Mouse (Mus musculus) lung, embryonic 14.5 days (tissue): ENCODE data around the gene Padi3. TPM values are rescaled to one million over a fixed set of nuclear protein-coding genes. Genes with fewer than 3 reads are reported as not detected.

Experiments
- ATAC-seq: fragments of 200-750 bp; cut with Nextera tagmentation; 2 replicates; pipeline ENCODE4 v1.8.0; 2017; ENCODE audit warnings: mild to moderate bottlenecking, moderate TSS enrichment, moderate library complexity; ENCODE audit not compliant: insufficient read depth
- DNase-seq: peaks from one replicate; pipeline ENCODE4 v3.0.0-alpha.2; 2015
- H3K27ac ChIP-seq: fragments of 300-500 bp; sonication (generic); 2 replicates; pipeline ENCODE4 v1.5.1; 2014; ENCODE audit warnings: low read depth, mild to moderate bottlenecking, moderate library complexity
- H3K27me3 ChIP-seq: fragments of 300-500 bp; sonication (generic); 2 replicates; pipeline ENCODE4 v1.6.1; 2014; ENCODE audit warnings: low read length, control low read depth; ENCODE audit not compliant: insufficient read depth
- H3K36me3 ChIP-seq: fragments of 300-500 bp; sonication (generic); 2 replicates; pipeline ENCODE4 v1.6.1; 2014; ENCODE audit warnings: control low read depth; ENCODE audit not compliant: insufficient read depth
- H3K4me1 ChIP-seq: fragments of 300-500 bp; sonication (generic); 2 replicates; pipeline ENCODE4 v1.6.1; 2014; ENCODE audit warnings: antibody characterized with exemption, control low read depth; ENCODE audit not compliant: insufficient read depth
- H3K4me2 ChIP-seq: fragments of 300-500 bp; sonication (generic); 2 replicates; pipeline ENCODE4 v1.6.1; 2014; ENCODE audit warnings: mild to moderate bottlenecking
- H3K4me3 ChIP-seq: fragments of 300-500 bp; sonication (generic); 2 replicates; pipeline ENCODE4 v1.5.1; 2014; ENCODE audit warnings: low read depth, low read length
- H3K9ac ChIP-seq: fragments of 300-500 bp; sonication (generic); 2 replicates; pipeline ENCODE4 v1.6.1; 2014
- H3K9me3 ChIP-seq: fragments of 300-500 bp; sonication (generic); 2 replicates; pipeline ENCODE4 v1.6.1; 2016; ENCODE audit warnings: low read depth, low read length, control low read depth
- CTCF ChIP-seq: IDR thresholded peaks from 2 replicates; pipeline ENCODE4 v1.5.1; 2016; ENCODE audit warnings: antibody characterized with exemption, low read depth
- WGBS: fragments of 180-500 bp; shearing (Covaris S2); extraction: QIAGEN DNeasy Blood & Tissue Kit; methylation state at CpG from one replicate; pipeline ENCODE4 v1.1.7; 2014; 5-methylcytosine and 5-hydroxymethylcytosine counted together
- polyA plus RNA-seq: library from polyadenylated mRNA; unstranded; fragments of >200 nt; fragmentation: Nextera tagmentation; extraction: Ambion mirVana; gene quantifications from 2 replicates; pipeline ENCODE4 v1.2.1, GENCODE M21; 2014

Padi3 gene
- polyA plus RNA-seq, 1 experiment from 2014 or later, result 0.14 TPM

DNA sequence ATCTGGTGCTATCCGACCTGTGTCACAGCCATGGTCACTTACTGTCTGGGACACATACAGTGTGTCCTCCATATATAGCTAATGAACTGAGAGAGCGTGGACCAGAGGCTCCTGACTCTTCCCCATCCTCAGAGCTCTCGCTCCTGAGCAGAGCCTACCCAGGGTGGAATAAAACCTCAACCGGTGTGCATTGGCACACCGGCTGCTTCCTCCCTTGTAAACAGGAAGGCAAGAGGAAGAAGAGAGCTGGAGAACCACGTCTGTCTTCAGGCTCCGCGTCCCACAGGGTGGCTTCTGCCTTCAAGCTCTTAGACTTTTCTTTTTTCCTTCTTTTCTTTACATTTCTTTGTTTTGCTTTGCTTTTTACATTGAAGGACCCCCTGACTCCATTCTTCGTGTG, 27.6 kb downstream of the Padi3 start:
- Histone ChIP-seq H3K4me3 (no peak overlapping the region), H3K4me1 (no peaks in the 10 kb centered on the region), H3K27me3 (no peaks in the 10 kb centered on the region), H3K9ac (no peak overlapping the region), H3K9me3 (no peaks in the 10 kb centered on the region), H3K36me3 (no peaks in the 10 kb centered on the region), H3K4me2 (no peak overlapping the region), H3K27ac (no peak overlapping the region)
- no peak for TF ChIP-seq CTCF
- DNase-seq (no peak), ATAC-seq (no peak)
- 84% methylated on average over 9 of the region's 9 CpGs for WGBS

DNA sequence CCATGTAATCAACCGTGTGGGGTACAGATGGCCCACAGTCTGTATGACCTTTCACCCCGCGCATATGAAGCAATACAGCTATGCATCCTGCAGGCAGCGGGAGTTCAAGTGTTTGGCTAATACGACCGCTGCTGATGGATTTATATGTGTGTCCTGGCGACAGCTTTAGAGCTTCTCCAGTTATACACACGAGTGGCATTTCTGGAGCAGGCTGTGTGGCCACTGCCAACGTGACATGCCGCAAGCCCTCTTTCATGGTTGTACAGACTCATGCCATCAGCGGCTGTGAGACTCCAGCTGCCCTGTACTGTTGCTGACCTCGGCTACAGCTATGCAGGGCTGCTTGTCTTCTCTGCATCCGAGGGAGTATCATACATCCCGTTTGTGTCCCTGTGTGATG, 29.9 kb downstream of the Padi3 start:
- Histone ChIP-seq H3K4me3 (no peak overlapping the region), H3K4me1 (no peaks in the 10 kb centered on the region), H3K36me3 (no peaks in the 10 kb centered on the region), H3K4me2 (no peak overlapping the region), H3K27me3 (no peaks in the 10 kb centered on the region), H3K9ac (no peak overlapping the region), H3K9me3 (no peaks in the 10 kb centered on the region), H3K27ac (no peak overlapping the region)
- peak; percentile 56 for ATAC-seq
- 51% methylated on average over 14 of the region's 14 CpGs for WGBS
- no peak for TF ChIP-seq CTCF
- peak; percentile 21 for DNase-seq

DNA sequence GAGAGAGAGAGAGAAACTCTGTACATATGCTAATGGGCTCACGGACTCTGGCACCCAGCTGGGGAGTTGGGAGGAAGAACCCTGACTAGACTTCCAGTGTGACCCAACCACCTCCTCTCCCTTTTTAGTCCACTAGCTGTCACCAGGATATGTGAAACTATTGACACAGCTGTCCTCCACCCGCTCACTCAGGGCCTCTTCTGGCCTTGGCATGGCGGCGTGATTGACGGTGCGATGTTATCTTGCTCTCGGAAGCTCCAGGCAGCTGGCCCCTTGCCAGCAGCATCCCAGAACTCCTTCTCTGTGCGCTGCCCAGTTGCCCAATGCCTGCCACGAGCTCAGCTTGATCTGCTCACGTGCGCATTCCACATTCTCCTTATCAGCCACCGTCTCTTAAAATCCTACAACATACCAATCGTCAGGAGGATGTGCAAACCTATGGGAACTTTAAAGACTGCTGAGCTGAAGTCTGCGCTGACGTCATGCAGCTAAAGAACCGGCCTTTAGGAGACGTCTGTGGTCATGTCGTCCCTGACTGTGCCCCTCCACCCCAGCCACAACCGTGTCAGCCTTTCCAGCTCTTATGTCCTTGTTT, 30.5 kb downstream of the Padi3 start:
- no peak for TF ChIP-seq CTCF
- no peaks in the 10 kb centered on the region for H3K4me1 ChIP-seq
- no peaks in the 10 kb centered on the region for H3K36me3 ChIP-seq
- H3K27ac ChIP-seq, result peak overlapping the region; percentile 24; the same call in 1 of the 2 replicates
- no peaks in the 10 kb centered on the region for H3K9me3 ChIP-seq
- H3K27me3 ChIP-seq, result no peaks in the 10 kb centered on the region
- 11% methylated on average over 19 of the region's 19 CpGs for WGBS
- DNase-seq (peak; percentile 74), ATAC-seq (peak; percentile 70; the same call in 1 of the 2 replicates)
- H3K4me2 ChIP-seq, result peak overlapping the region; percentile 27; the same call in 1 of the 2 replicates
- no peak overlapping the region for H3K4me3 ChIP-seq
- no peak overlapping the region for H3K9ac ChIP-seq

DNA sequence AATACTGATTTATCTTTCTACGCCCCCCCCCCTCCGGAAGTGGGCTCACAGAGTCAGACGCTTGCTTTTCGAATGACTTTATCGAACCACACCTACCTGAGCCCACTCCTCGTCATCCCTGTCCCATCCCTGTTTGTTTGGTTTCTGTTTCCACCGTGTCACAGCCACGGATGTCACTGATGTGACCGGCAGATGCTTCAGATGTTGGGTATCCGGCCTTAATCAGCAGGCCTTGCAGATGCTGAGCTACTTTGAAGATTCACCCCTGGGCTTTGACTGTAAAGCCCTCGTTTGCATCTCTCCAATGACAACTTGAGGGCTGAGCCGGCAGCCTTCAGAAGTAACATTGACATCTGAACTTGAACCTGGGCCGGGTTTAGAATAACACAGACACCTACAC, 33.8 kb downstream of the Padi3 start:
- H3K4me1 ChIP-seq, result no peaks in the 10 kb centered on the region
- no peaks in the 10 kb centered on the region for H3K36me3 ChIP-seq
- H3K4me2 ChIP-seq, result no peak overlapping the region
- 54% methylated on average over 13 of the region's 13 CpGs for WGBS
- H3K27ac ChIP-seq, result no peak overlapping the region
- H3K27me3 ChIP-seq, result no peaks in the 10 kb centered on the region
- DNase-seq, result no peak
- no peaks in the 10 kb centered on the region for H3K9me3 ChIP-seq
- no peak overlapping the region for H3K4me3 ChIP-seq
- no peak for ATAC-seq
- H3K9ac ChIP-seq, result no peak overlapping the region
- no peak for TF ChIP-seq CTCF

DNA sequence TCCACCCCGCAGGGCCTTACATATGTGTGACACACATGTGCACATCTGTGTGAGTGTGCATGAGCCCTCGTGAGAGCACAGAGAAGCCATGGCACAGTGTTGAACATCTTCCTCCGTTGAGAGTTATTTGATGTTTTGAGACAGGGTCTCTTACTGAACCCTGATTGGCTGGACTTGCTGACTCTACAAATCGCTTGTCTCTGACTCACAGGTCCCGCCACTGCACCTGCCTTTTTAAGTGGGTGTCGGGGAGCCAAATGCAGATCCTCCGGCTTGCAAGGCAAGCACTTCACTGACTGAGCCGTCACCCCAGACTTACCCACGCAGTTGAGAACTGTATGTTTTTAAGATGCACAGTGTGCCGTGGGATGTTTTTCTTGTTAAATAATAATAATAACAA, 34.6 kb downstream of the Padi3 start:
- Histone ChIP-seq H3K27me3 (no peaks in the 10 kb centered on the region), H3K9me3 (no peaks in the 10 kb centered on the region), H3K9ac (no peak overlapping the region), H3K27ac (no peak overlapping the region), H3K4me3 (no peak overlapping the region), H3K4me1 (no peaks in the 10 kb centered on the region), H3K36me3 (no peaks in the 10 kb centered on the region), H3K4me2 (no peak overlapping the region)
- TF ChIP-seq CTCF, result no peak
- DNase-seq (no peak), ATAC-seq (no peak)
- 68% methylated on average over 10 of the region's 10 CpGs for WGBS

DNA sequence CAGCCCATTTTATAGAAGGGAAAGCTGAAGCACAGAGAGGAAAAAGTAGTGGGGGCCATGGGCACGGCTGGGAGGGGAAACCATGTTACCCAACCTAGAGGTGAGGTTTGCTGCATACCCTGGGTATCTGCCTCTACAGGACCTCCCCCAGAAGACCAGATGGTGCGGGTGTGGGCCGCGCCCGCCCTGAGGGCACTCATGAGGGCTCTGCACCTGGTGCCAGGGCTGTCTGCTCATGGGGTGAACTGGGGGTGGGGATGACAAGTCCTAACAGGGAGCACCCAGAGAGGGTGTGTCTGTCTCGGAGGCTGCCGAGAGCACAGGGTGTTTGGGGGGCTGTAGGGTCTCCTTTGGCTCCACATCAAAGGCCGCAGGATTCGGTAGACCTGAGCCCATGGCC, 35.6 kb downstream of the Padi3 start:
- ATAC-seq, result no peak
- no peak overlapping the region for H3K4me2 ChIP-seq
- no peaks in the 10 kb centered on the region for H3K27me3 ChIP-seq
- H3K36me3 ChIP-seq, result no peaks in the 10 kb centered on the region
- no peak overlapping the region for H3K27ac ChIP-seq
- DNase-seq, result no peak
- H3K4me1 ChIP-seq, result no peaks in the 10 kb centered on the region
- H3K9ac ChIP-seq, result no peak overlapping the region
- H3K4me3 ChIP-seq, result no peak overlapping the region
- 87% methylated on average over 9 of the region's 9 CpGs for WGBS
- TF ChIP-seq CTCF, result no peak
- H3K9me3 ChIP-seq, result no peaks in the 10 kb centered on the region

DNA sequence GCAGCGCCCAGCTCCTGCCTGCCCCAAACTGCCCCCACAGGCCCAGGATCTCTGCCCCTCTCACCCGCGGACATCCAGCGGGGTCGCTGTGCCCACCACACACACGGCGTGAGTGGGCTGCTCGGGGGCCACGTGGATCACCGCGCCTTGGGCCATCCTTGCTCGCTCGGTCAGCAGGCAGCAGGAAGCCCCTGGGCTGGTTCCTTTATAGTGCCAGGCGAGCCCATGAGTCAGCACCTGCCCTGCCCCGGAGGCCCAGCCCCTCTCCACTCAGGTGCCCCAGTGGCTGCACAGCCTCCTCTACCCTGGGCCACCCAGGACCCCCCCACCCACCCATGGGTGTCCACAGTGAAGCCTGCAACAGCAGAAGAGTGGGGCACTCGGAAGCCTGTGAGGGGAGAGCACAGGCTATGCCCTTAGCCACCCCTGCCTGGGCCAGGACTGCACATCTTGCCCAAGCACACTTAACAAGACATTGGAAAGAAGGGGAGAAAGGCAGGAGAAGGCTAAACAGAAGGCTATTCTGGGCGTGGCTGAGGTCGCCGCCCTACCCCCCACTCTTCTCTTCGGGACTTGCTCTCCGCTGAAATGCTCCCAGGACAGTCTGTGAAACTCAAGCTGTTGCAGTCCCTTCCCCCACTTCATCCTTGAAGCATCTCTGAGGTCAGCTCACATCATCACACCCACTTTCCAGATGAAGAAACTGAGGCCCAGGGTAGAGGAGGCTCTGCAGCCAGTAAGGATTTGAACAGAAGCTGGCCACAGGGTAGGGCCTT, 36.2 kb downstream of the Padi3 start, which contains the start of gene Padi4:
Gene Padi4 (minus strand): TSS at position 212 of the 776 bp plus-strand sequence.
- DNase-seq (no peak), ATAC-seq (no peak)
- no peaks in the 10 kb centered on the region for H3K36me3 ChIP-seq
- H3K4me2 ChIP-seq, result no peak within 1 kb of the TSS
- no peak within 1 kb of the TSS for H3K4me3 ChIP-seq
- H3K27me3 ChIP-seq, result no peaks in the 10 kb centered on the region
- no peaks in the 10 kb centered on the region for H3K9me3 ChIP-seq
- no peaks in the 10 kb centered on the region for H3K4me1 ChIP-seq
- WGBS, result 82% methylated on average over 21 of the region's 21 CpGs
- no peak within 1 kb of the TSS for H3K9ac ChIP-seq
- H3K27ac ChIP-seq, result no peak within 1 kb of the TSS
- TF ChIP-seq CTCF, result no peak
